Mouse (Mus musculus): ENCODE results near the gene Edar.
A peak's percentile ranks its signal among the peaks of the same experiment; 100 is the strongest.
"Not testable (repeated sequence)": the region's sequence is repeated elsewhere in the genome, so short reads cannot be mapped to it uniquely, and the experiment has no call there.

Edar gene

GRCm38 (mm10) chr10:58675533-58675932, at the start of gene Edar:
Edar (minus strand) TSS chr10:58675654.
- peak; percentile 65 to 79 for DNase-seq (ENCODE audit: low spot score in 2 of 2)

DNA sequence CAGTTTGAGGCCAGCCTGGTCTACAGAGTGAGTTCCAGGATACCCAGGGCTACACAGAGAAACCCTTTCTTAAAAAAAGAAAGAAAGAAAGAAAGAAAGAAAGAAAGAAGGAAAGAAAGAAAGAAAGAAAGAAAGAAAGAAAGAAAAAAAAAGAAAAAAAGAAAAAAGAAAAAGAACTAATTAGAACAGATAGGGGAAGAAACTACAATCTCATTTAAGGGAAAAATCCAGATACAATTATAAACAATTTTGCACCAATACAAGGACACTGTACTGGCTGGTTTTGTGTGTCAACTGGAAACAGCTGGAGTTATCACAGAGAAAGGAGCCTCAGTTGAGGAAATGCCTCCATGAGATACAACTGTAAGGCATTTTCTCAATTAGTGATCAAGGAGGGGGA, 42.7 kb upstream of the Edar start, which contains the start of gene Gm17542:
Gm17542 (minus strand) TSS at position 101 of the 400 bp plus-strand sequence.
- not testable (repeated sequence) for DNase-seq (ENCODE audit: low spot score in 2 of 2)

GRCm38 (mm10) chr10:58714789-58715148, 39.3 kb upstream of the Edar start:
- DNase-seq (ENCODE audit: low spot score in 2 of 2), result no peak

DNA sequence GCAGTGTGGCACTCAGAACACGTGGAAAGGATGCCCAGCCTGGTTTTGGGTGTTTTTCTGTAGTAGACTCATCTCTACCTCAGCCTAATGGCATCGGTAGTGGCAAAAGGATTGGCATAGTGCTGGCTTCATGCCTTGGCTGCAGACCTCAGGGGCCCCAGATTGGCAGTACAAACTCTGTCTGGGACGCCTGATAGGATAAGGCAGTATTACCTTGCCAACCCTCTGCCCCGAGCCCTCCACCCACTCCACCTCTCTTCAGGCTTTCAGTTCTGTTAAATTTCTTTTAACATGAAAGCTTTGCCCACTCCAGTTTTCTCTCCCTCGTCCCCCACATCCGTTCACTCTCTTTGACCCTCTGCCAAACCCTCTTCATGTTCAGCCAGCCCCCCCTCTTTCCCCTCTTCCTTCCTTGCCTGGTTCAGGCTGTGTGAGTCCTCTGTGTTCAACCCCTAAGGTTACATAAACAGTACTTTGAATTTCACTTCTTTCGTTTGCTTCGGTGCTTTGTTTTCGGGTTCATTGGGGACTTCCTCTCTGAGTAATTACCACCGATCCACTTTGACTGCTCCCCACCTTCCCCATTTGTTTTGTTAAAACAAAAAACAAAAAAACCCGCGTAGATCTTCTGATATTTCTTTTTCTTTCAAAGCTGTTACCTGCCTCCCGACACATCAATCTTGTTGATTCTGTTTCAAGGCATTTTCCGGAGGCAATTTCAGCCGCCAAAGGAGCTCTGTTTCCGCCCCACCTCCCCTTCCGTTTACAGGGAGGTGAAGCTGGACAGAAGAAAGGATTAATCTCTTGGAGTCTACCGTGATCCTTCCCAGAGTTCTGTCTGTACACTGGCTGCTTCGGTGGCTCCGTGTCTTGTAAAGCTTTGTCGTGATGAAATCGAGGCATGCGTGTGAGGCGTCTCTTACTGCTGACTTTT, 38.7 kb upstream of the Edar start:
- DNase-seq (ENCODE audit: low spot score in 2 of 2), result no peak

- no peak for DNase-seq (ENCODE audit: low spot score in 2 of 2)
Observed at GRCm38 (mm10) chr10:58713225-58713624, 37.8 kb upstream of the Edar start.

DNA sequence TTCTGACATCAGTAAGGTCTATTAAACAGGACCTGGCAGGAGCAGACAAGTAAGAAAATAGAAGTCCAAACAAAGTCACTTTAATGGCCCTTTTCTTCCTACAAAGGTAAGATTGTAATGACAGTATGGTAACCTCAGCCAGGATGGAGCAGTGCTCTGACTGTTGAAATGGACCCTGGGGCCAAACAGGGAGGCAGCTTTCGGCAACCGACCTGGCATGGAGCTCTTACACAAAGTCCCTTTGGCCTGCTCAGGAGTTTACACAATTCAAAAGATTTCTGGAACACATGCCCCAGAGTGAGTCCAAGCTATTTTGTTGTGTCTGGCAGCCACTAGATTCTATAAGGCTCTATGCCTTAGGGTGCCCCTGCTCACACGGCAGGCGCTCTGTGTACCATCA, 33.6 kb upstream of the Edar start:
- no peak for DNase-seq (ENCODE audit: low spot score in 2 of 2)

DNA sequence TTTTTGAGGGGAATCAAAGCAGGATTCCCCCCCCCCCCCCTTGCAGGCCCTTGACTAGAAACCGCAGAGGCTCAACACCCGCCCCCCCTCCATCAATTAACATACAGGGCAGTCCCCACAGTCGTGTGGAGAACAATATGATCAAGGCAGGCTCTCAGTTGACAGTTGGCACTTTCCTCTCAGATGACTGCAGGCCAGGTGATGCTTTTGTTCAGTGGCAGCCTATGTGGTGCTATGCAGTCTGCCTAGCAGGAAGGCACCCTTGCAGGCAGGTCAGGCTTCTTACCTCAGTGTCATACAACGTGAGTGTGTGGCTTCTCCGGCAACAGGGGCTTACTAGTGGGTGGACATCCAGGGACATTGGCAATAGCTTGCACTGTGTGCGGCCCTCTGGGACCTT, 25.1 kb upstream of the Edar start:
- no peak for DNase-seq (ENCODE audit: low spot score in 2 of 2)

DNA sequence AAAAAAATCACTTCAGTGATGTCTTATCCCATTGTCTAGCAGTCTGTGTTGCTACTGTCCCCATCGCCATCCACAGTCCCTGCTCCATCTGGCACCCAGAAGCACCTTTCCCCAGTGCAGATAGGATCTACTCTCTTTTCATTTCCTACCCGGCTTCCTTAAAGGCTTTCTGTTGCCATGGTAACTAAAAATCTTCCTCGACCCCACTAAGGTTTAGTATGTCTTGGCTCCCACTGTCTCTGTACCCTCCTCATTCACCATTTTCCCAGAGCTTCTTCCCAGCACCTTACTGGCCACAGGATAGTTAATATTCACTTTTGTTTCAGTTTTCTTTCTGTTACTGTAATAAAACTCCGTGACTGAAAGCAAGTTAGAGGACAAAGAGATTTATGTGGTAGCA, 24.7 kb upstream of the Edar start:
- no peak for DNase-seq (ENCODE audit: low spot score in 2 of 2)

- no peak for DNase-seq (ENCODE audit: low spot score in 2 of 2)
Observed at GRCm38 (mm10) chr10:58698955-58699354, 23.5 kb upstream of the Edar start.

GRCm38 (mm10) chr10:58691051-58691450, 15.6 kb upstream of the Edar start:
- DNase-seq (ENCODE audit: low spot score in 2 of 2), result peak in 1 of 2 experiments; percentile 25

DNA sequence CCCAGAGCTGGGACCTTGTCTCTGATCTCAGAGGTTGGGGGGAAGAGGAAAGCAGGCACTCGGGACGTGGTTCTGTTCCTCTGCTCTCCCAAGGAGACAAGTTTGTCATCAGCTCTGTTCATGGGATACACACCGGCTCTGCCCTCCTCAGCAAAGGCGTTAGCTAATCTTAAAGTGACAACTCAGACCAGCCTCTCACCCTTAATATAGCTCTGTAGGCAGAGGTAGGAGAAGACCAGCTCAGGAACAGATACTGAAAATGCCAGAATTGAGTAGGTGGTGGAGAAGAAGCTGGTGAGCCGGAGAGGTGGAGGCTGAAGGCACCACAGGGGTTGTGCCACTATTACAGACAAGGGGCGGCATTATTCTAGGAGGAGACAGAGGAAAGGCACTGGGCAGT, 3.8 kb upstream of the Edar start:
- DNase-seq (ENCODE audit: low spot score in 2 of 2), result no peak

DNA sequence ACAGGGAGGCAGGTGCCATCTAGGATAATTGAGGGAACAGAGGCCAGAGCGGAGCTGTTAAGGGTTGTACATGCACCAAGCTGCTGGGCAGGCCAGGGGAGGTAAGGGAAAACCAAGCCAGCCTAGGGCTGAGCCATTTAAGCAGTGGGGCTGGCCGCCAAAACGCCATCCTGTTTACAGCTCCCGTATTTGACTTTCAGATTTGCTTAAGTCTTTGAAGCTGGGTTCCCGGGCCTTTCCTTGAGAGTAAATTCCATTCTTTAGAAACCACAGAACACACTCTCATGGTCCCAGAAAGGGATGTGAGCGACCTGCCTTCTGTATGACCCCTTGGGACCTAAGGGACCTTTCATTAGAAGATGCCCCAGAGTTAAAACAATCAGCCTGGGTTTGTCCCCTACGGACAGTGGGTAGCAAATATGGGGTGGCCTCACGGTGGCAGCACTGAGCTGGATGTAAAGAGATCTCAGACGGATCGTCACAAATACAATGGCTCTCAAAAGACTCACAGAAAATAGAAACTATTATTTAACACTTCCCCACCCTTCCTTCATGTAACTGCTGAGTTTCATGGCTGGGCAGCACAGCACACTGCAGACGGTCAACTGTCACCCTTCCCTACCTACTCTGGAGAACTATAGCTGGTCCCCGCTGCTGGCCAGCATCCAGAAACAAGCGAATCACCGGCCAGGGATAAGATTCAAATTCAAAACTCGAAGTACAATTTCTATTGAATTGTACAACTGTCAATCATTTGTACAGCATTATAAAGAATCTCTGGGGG, 2.0 kb downstream of the Edar start:
- DNase-seq (ENCODE audit: low spot score in 2 of 2), result peak; percentile 43 to 67

DNA sequence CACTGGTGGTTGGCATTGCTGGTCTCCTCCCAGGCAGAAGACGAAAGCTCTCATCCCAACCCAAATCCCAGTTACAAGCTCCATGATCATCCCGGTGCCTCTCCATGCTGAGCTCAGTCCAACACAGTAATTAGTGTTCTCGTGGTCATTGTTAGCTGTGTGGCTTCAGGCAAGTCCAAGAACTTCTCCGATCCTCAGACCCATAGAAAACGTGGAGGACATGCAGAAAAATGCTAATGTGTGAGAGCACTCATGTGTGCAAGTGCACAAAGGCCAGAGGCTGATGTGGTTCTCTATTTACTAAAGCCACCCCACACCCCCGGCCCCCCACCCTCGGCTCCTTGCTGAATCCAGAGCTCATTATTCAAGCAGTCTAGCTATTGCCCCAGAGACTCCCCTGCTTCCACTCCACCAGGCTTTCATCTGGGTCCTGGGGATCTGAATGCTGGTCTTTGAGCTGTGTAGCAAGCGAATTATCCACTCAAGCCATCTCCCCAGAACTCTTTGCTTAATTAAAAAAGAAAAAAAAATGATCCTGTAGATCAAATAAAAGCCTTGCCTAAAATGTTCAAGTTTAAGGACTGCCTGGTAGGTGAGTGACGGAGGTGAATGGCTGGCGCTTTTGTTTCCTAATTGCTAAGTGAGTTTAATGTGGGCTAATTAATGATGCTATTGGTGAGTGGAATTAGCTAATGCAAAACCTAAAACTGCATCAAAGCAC, 2.7 kb downstream of the Edar start:
- DNase-seq (ENCODE audit: low spot score in 2 of 2), result no peak

DNA sequence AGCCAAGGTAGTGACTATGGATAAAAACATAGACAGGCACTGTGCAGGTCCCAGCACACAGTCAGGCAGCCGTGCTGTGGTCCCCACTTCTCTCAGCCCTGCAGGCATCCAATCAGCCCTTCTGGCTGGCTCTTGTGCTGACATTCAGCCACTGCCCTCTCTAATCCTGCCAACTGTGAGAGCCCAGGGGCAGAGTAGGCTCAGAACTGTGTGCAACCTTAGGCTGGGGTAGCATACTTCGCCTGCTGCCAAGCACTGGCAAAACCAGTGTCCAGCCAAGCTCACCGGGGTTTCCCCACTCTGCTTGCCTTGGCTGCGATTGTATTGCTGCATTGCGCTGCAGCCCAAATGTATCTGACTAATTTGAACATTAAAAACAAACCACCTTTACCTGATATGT, 11.6 kb downstream of the Edar start:
- no peak for DNase-seq (ENCODE audit: low spot score in 2 of 2)

GRCm38 (mm10) chr10:58663417-58663816, 12.0 kb downstream of the Edar start:
- DNase-seq (ENCODE audit: low spot score in 2 of 2), result no peak

DNA sequence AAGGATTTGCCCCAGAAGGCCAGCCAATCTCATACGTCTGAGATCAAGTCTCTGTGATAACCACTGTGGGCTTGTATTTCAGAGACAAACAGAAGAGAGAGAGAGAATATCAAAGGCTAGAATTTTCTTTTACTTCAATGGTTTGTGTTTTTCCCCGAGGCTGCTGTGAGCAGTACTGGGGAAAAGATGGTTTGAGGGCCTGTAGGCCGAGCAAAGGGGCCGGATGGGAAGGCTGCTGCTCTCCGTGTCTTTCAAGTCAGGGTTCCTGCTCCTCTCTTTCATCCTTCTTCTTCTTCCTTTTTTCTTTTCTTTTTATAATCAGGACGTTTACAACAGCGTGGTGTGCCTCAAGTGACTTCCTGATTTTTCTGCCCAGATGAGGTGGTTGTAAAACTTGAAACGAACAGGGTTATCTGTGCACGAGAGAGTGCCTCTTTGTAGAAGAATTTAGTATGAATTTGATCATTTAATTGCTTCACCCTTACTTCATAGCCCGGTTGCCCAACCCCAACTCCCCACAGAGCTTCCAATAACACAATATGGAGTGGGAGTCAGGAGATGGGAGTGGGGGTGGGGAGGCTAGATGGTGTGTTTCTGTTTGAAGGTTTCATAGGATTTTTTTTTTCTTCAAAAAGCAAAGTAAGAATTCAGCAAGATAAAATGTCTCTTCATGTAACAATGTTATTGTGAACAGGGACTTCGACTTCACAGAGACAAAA, 16.0 kb downstream of the Edar start:
- DNase-seq (ENCODE audit: low spot score in 2 of 2), result no peak

GRCm38 (mm10) chr10:58657731-58658130, 17.7 kb downstream of the Edar start:
- DNase-seq (ENCODE audit: low spot score in 2 of 2), result no peak

- no peak for DNase-seq (ENCODE audit: low spot score in 2 of 2)
Observed at GRCm38 (mm10) chr10:58653679-58654078, 21.8 kb downstream of the Edar start.

GRCm38 (mm10) chr10:58652418-58653394, 22.7 kb downstream of the Edar start:
- no peak for DNase-seq (ENCODE audit: low spot score in 2 of 2)

GRCm38 (mm10) chr10:58652045-58652417, 23.4 kb downstream of the Edar start:
- DNase-seq (ENCODE audit: low spot score in 2 of 2), result no peak
